Mouse (Mus musculus): ENCODE results near the gene Cmc1. TPM values are rescaled to one million over a fixed set of nuclear protein-coding genes. Genes with fewer than 3 reads are reported as not detected.
"Not testable (repeated sequence)": the region's sequence is repeated elsewhere in the genome, so short reads cannot be mapped to it uniquely, and the experiment has no call there.

Gene Cmc1
- polyA plus RNA-seq, 1 experiment from 2014 or later = 51.9 TPM

DNA sequence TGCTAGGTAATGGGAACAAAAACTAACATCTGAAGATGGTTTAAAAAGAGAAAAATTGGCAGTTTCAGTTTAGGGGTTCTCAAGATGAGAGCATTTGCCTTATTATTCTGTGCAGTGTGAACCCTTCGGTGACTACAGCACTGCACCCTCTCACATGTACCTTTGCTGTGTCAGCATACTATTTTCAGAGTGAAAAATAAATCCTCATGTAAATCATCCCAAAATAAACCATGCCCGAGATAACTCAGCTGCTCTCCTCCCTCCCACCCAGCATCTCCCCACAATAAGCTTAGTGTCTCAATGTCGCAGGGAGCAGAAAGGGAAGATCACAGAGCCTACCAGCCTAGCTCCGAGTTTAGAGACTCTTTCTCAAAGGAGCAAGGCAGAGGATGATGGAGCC, 23.1 kb upstream of the Cmc1 start:
- no peak overlapping the region for H3K9ac ChIP-seq
- H3K4me1 ChIP-seq = no peaks in the 10 kb centered on the region
- H3K27ac ChIP-seq = no peak overlapping the region
- H3K9me3 ChIP-seq (replicated peaks) = peaks cover 11% of the 10 kb centered on the region; the same call in 1 of the 2 replicates
- no peaks in the 10 kb centered on the region for H3K27me3 ChIP-seq
- H3K4me3 ChIP-seq = no peak overlapping the region
- no peak overlapping the region for H3K4me2 ChIP-seq
- no peaks in the 10 kb centered on the region for H3K36me3 ChIP-seq (ENCODE audit: poor library complexity, severe bottlenecking)
- ATAC-seq = no peak
- 92% methylated on average over 4 of the region's 4 CpGs for WGBS

DNA sequence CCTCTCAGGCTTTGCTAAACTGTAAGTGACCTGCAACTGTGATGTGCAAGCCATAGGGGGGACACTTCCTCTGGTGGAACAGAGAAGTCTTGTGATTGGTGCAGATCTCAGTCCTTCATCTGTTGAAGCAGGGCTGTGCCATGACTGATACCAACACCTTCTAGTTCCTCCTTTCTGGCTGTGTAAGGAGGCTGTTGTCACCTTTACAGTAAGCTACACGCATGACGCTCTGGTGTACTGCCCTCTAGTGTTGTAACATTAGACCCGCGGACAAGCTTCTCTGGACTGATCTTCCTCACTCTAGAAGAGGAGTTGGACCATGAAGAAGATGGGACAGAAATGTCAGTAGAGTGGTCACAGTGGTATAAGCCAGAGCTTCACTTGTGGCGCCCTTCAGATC, 18.6 kb upstream of the Cmc1 start:
- no peak overlapping the region for H3K4me3 ChIP-seq
- H3K4me1 ChIP-seq = no peaks in the 10 kb centered on the region
- H3K9me3 ChIP-seq (replicated peaks) = peaks cover 11% of the 10 kb centered on the region; the same call in 1 of the 2 replicates
- WGBS = 50% methylated on average over 5 of the region's 5 CpGs
- no peaks in the 10 kb centered on the region for H3K36me3 ChIP-seq (ENCODE audit: poor library complexity, severe bottlenecking)
- no peak for ATAC-seq
- H3K27ac ChIP-seq = no peak overlapping the region
- no peak overlapping the region for H3K4me2 ChIP-seq
- H3K9ac ChIP-seq = no peak overlapping the region
- no peaks in the 10 kb centered on the region for H3K27me3 ChIP-seq

DNA sequence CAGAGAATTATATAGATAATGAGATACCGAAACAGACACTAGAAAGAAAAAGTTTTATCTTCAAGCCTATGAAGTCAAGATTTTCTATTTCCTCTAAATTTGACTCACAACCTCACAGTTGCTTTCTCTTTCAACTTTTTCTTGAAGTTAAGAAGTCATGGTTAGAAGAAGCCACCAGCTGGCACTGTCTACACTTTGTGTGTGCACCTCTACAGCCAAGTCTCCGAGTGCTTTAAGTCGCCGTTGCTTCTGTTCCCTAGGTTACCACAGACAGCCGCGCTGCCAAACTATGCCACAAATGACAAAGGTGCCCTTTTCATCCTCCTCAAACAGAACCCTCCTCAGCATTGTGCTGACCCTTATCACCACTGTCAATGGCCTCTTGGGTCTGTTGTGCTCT, 17.6 kb upstream of the Cmc1 start:
- WGBS = 79% methylated on average over 6 of the region's 6 CpGs
- ATAC-seq = no peak

DNA sequence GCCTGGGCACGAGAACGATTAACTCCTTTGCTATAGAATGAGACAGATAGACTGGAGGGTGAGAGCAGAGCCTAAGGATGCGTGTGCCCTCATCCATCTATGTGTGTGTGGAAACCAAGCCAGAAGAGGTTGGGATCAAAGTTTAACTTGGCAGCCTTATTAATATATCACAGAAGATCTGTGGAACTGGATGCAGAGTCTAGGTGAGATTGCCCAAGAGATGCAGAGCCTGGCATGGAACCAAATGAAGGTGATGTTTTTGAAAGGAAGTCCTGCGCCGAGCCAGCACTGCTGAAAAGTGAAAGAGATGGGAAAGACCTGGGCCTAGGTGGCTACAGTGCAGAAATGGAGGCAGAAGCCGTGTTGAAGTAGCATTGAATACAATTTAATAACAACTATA, 11.6 kb upstream of the Cmc1 start:
- 88% methylated on average over 6 of the region's 6 CpGs for WGBS
- no peaks in the 10 kb centered on the region for H3K36me3 ChIP-seq (ENCODE audit: poor library complexity, severe bottlenecking)
- no peaks in the 10 kb centered on the region for H3K9me3 ChIP-seq (replicated peaks)
- no peak overlapping the region for H3K9ac ChIP-seq
- no peak overlapping the region for H3K4me2 ChIP-seq
- no peak for ATAC-seq
- H3K4me1 ChIP-seq = no peaks in the 10 kb centered on the region
- H3K27me3 ChIP-seq = no peaks in the 10 kb centered on the region
- no peak overlapping the region for H3K4me3 ChIP-seq
- no peak overlapping the region for H3K27ac ChIP-seq

More for the DNA sequence above, 17.6 kb upstream of the Cmc1 start:
- Histone ChIP-seq H3K36me3 (ENCODE audit: poor library complexity, severe bottlenecking) (no peaks in the 10 kb centered on the region), H3K4me2 (no peak overlapping the region), H3K27ac (no peak overlapping the region), H3K27me3 (no peaks in the 10 kb centered on the region), H3K9me3 (replicated peaks) (peaks cover 4% of the 10 kb centered on the region; the same call in 1 of the 2 replicates), H3K4me1 (no peaks in the 10 kb centered on the region), H3K9ac (no peak overlapping the region), H3K4me3 (no peak overlapping the region)

DNA sequence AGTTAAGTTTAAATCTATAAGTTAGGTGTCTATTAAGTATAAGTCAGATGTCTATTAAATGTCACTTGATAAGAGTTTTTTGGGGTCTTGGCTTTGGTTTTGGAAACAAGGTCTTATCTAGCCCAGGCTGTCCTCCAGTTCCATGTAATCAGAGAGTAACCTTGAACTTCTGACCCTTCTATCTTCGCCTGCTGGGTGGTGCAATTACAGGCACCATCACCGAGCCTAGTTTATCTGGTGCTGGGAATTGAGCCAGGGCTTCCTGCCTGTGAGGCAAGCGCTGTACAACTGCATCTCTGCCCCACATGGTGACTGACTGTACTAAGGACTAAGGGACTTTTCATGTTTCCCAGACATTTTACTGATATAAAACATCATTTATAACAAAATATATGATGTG, 10.0 kb upstream of the Cmc1 start:
- Histone ChIP-seq H3K4me3 (no peak overlapping the region), H3K4me2 (no peak overlapping the region), H3K9ac (no peak overlapping the region), H3K9me3 (replicated peaks) (no peaks in the 10 kb centered on the region), H3K27ac (no peak overlapping the region), H3K36me3 (ENCODE audit: poor library complexity, severe bottlenecking) (no peaks in the 10 kb centered on the region), H3K4me1 (no peaks in the 10 kb centered on the region), H3K27me3 (no peaks in the 10 kb centered on the region)
- ATAC-seq = no peak
- 70% methylated on average over 3 of the region's 3 CpGs for WGBS

DNA sequence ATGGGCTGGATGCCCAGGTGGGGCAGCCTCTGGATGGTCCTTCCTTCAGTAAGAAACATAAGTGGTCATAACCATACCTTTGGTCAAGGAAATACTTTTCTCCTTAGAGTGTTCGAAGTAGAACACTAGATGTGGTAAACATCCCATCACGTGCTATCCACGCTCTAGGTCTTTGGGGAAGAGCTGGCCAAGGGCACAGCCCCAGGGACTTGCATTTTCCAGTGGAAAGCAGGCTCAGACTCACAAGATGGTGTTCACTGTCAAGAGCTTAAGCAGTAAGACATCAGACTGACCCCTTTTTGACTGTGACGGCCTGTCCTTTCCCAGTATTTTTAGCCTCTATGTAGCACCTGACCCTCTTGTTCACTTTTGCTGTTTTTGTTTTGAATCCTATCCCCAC, 8.2 kb upstream of the Cmc1 start:
- ATAC-seq = no peak
- 96% methylated on average over 4 of the region's 4 CpGs for WGBS

DNA sequence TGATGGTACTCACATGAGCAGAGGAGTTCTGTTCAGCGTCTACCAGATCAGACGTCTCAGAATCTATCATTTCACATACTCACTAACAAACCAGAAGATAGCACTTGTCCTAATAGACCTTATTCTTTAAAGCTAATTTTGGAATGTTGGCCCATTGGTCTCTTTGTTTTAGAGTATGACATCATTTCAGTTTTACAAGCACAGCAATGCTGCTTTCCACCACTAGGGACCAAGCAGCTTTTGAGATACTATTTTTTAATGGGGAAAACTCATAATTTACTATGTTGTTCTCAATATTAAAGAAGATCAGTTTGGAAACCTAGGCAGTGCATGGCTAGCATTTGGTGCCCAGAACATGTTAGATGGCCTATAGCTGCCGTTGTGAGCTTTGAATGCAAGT, 7.3 kb upstream of the Cmc1 start:
- no peak overlapping the region for H3K4me3 ChIP-seq
- no peak for ATAC-seq
- H3K4me2 ChIP-seq = no peak overlapping the region
- H3K36me3 ChIP-seq (ENCODE audit: poor library complexity, severe bottlenecking) = no peaks in the 10 kb centered on the region
- no peaks in the 10 kb centered on the region for H3K4me1 ChIP-seq
- no peaks in the 10 kb centered on the region for H3K9me3 ChIP-seq (replicated peaks)
- H3K9ac ChIP-seq = no peak overlapping the region
- no peak overlapping the region for H3K27ac ChIP-seq
- WGBS = 90% methylated on average over 3 of the region's 3 CpGs
- no peaks in the 10 kb centered on the region for H3K27me3 ChIP-seq

More for the DNA sequence above, 8.2 kb upstream of the Cmc1 start:
- Histone ChIP-seq H3K27ac (no peak overlapping the region), H3K27me3 (no peaks in the 10 kb centered on the region), H3K4me3 (no peak overlapping the region), H3K36me3 (ENCODE audit: poor library complexity, severe bottlenecking) (no peaks in the 10 kb centered on the region), H3K4me2 (no peak overlapping the region), H3K9ac (no peak overlapping the region), H3K9me3 (replicated peaks) (no peaks in the 10 kb centered on the region), H3K4me1 (no peaks in the 10 kb centered on the region)

DNA sequence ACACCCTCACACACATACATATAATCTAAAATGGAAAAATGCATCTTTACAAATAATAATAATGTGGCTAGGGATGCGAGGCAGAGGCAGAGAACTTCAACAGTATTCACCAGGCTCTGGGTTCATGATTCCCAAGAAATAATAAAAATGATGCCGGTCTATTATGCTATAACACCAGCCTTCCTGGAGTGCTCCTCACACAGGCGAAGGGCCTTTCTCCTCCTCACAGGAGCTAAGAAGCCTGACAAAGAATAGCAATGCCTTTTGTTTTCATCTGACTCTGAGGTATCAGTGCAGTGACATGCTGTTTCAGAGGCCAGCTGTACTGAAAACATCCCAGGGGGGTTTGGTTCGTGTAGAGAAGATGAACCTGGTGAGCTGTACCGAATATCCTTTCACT, 4.7 kb upstream of the Cmc1 start:
- Histone ChIP-seq H3K27ac (no peak overlapping the region), H3K9ac (no peak overlapping the region), H3K4me2 (no peak overlapping the region), H3K9me3 (replicated peaks) (no peaks in the 10 kb centered on the region), H3K4me1 (peaks cover 7% of the 10 kb centered on the region; the same call in 1 of the 2 replicates), H3K4me3 (no peak overlapping the region), H3K27me3 (no peaks in the 10 kb centered on the region), H3K36me3 (ENCODE audit: poor library complexity, severe bottlenecking) (no peaks in the 10 kb centered on the region)
- 81% methylated on average over 5 of the region's 5 CpGs for WGBS
- ATAC-seq = no peak

DNA sequence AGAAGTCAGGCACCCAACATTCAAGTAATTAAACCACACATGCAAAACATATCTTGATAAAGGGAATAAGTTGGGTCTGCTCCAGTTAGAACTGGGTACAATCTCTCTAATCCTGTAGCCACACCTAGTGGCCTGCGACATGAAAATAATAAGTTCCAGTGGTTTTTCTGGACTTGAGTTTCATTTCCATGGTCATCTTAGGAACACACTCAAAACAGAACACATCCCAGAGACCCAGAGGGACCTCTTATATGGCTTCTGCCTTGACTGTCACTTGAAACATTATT, 1.2 kb upstream of the Cmc1 start:
- ATAC-seq = no peak
- no peaks in the 10 kb centered on the region for H3K36me3 ChIP-seq (ENCODE audit: poor library complexity, severe bottlenecking)
- WGBS = 93% methylated on average over 1 of the region's 1 CpGs
- no peak overlapping the region for H3K4me3 ChIP-seq
- no peaks in the 10 kb centered on the region for H3K9me3 ChIP-seq (replicated peaks)
- no peaks in the 10 kb centered on the region for H3K27me3 ChIP-seq
- no peak overlapping the region for H3K4me2 ChIP-seq
- H3K4me1 ChIP-seq = peaks cover 20% of the 10 kb centered on the region
- H3K27ac ChIP-seq = no peak overlapping the region
- H3K9ac ChIP-seq = no peak overlapping the region

DNA sequence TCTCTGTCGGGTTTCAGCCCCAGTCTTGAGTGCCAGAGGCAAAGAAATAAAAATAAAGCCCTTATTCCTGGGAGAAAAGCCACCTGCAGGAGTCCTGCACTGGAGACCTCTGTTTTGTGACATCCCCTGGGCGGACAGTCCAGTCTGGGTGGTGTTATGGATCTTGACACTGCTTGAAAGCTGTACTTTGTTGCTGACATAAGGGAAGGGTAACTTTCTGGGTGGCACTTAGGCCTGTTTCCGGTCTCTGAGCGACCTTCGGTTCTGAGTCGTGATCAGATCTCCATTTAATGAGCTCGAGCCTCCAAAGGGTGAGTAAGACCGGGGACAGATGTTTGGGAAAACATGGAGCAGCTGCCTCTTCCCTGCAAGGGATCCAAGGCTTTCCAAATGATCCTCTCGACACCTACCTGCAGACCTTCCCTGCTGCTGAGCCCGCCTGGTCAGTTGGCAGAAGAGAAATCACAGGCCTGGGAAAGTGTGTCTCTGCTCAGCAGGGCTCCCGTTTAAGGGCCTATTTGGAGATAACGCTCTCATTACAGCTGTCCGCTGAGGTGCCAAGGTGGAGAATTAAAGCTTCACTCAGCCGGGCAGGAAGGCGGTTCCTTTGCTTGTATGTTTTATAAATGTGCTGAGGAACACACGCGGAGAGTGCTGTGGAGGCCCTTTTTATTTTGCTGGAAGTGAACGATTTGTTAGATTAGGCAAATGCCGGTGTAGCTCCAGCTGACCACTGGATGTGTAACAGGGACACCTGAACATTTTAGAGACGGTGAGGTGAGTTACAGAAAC, 648 bp upstream of the Cmc1 start:
- 71% methylated on average over 20 of the region's 20 CpGs for WGBS
- no peak overlapping the region for H3K9ac ChIP-seq
- peaks cover 20% of the 10 kb centered on the region for H3K4me1 ChIP-seq
- 0 out of 2 replicates have a peak overlapping the region, but pooled peaks have one; percentile 7 for H3K27ac ChIP-seq
- H3K27me3 ChIP-seq = no peaks in the 10 kb centered on the region
- ATAC-seq = peak; percentile 54
- peak overlapping the region; percentile 76; the same call in 1 of the 2 replicates for H3K4me3 ChIP-seq
- H3K36me3 ChIP-seq (ENCODE audit: poor library complexity, severe bottlenecking) = no peaks in the 10 kb centered on the region
- H3K4me2 ChIP-seq = peak overlapping the region; percentile 61
- no peaks in the 10 kb centered on the region for H3K9me3 ChIP-seq (replicated peaks)

DNA sequence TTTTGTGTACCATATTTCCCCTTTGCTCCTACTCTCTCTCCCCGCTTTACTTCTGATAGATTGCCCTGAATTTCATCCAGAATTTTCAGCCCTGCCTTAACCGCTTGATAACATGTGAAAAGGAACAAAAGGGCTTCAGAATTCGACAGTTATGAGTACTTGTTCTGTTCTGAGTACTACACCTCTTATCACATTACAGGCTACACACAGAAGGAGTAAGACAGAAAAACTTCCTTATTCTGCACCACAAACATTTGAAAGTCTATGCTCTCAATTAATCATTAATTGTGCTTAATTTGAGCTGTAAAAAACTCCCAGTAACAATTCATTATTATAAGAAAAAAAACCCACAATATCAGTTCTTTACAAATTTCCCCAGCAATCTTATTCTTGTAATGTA, 9.6 kb downstream of the Cmc1 start:
- not testable (repeated sequence) for H3K27me3 ChIP-seq; H3K36me3 ChIP-seq (ENCODE audit: poor library complexity, severe bottlenecking); ATAC-seq; H3K4me1 ChIP-seq; H3K4me2 ChIP-seq; H3K9ac ChIP-seq; H3K27ac ChIP-seq; H3K9me3 ChIP-seq (replicated peaks); H3K4me3 ChIP-seq
- WGBS = 90% methylated on average over 3 of the region's 3 CpGs

DNA sequence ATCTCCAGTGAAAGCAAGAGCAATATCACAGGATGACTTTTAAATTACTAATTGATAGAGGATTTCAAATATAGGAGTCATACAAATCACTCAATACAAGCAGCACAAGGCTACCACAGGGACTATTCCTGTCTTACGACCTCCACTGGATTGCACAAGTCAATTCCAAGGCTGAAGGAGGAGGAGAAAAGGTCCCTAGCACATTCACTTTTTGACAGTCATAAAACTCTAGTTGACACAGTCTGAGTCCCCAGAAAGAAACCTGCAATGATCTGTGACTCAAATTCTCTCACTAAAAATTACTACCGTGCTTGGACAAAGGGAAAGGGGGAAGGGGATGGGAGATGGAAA, 39.6 kb downstream of the Cmc1 start:
- no peak overlapping the region for H3K4me2 ChIP-seq
- H3K36me3 ChIP-seq (ENCODE audit: poor library complexity, severe bottlenecking) = no peaks in the 10 kb centered on the region
- H3K27me3 ChIP-seq = peaks cover 4% of the 10 kb centered on the region; the same call in 1 of the 2 replicates
- no peak overlapping the region for H3K4me3 ChIP-seq
- no peak overlapping the region for H3K9ac ChIP-seq
- no peak for ATAC-seq
- no peak overlapping the region for H3K27ac ChIP-seq
- H3K9me3 ChIP-seq (replicated peaks) = no peaks in the 10 kb centered on the region
- 76% methylated on average over 2 of the region's 2 CpGs for WGBS
- H3K4me1 ChIP-seq = peaks cover 30% of the 10 kb centered on the region

Data from forebrain, embryonic 13.5 days (tissue).